Mouse (Mus musculus): ENCODE measurements around the gene Spred2. TPM values are rescaled to one million over a fixed set of nuclear protein-coding genes. Genes with fewer than 3 reads are reported as not detected.

The Spred2 gene
- polyA plus RNA-seq, 1 experiment from 2014 or later: 5.7 TPM

DNA sequence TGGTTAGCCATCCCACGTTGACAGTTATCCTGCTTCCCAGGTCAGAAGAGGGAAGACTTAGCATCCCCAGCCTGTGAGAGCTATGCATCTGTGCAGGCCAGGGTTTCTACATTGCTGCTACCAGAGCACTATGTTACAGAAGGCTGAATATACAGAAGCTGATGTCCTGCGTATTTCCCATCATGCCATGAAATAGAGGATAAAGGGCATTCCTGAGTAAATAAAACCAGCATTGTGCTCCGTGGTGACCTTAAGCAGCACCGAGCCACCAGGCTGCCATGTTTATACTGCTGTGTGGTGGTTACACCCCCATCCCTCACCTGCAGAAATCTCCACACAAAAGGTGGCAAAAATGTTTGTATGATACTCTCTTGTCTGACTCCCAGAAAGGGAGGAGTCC lies 78.7 kb downstream of the Spred2 start:
- Histone ChIP-seq H3K36me3 (ENCODE audit: control insufficient read depth, insufficient read depth) (peaks cover 39% of the 10 kb centered on the region), H3K27ac (ENCODE audit: low read depth, low read length) (no peak overlapping the region), H3K4me1 (replicated peaks; ENCODE audit: control insufficient read depth, insufficient read depth, low read length) (no peaks in the 10 kb centered on the region), H3K9me3 (ENCODE audit: control insufficient read depth) (no peaks in the 10 kb centered on the region), H3K4me2 (replicated peaks; ENCODE audit: low read depth) (no peak overlapping the region), H3K4me3 (ENCODE audit: low read depth, low read length) (no peak overlapping the region), H3K27me3 (replicated peaks; ENCODE audit: control insufficient read depth, insufficient read depth, low read length) (no peaks in the 10 kb centered on the region), H3K9ac (ENCODE audit: low read depth, low read length) (no peak overlapping the region)
- TF ChIP-seq CTCF (IDR thresholded peaks at IDR 0.05; ENCODE audit: low read depth): no peak
- WGBS: 63% methylated on average over 4 of the region's 4 CpGs
- no peak for ATAC-seq

DNA sequence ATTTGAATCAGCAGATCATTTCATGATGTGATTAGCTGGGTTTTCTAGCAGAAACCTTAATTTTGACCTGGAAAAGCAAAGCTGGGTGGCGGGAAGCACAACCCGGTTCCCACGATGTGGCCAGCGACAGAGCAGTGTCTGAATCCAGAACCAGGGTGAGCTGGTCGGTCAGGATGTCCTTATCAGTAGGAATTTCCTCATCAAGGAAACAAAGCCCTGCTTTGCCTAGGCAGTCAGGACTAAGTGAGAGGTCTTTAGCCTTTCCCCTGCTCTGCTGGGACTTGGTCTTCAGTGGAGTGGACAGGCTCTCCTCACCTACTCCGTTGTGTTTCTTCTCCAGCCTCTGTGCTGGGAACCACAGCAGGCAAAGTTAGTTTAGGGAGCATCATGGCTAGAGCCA lies 83.5 kb downstream of the Spred2 start:
- 66% methylated on average over 6 of the region's 6 CpGs for WGBS

DNA sequence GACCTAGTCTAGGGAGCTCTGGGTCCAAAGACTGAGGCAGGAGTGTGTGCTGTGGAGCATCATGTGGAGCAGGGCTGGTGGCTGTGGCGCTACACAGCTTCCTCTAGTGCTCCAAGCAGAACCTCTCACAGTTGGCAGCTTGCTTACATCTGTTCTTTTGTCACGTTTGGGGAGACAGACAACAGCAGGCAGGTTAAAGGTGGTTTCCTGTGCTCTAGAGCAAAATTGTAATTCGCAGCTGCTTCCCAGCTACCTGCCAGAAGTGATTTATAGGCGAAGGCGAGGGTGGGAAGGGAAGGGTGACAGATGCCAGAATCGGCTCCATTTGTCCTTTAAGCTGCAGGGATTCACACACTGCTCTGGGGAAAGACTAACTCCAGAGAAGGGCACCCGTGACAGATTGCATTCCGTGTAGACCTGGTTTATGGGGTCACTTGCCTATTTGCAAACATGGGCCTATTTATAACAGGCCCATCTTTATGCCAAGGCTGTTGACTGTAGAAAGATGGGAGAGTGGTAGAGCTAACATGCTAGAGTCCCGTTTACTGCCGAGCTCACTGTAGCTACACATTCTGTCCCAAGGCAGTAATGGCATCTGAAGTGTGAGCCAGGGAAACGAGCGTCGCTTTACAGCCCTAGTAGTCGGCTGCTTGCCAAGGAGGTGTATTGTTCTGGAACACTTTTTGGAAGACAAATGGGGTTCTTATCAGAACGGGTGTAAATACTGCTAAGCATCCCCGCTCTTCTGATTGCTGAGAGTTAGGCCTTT lies 87.2 kb downstream of the Spred2 start:
- H3K9me3 ChIP-seq (ENCODE audit: control insufficient read depth): no peaks in the 10 kb centered on the region
- H3K4me2 ChIP-seq (replicated peaks; ENCODE audit: low read depth): no peak overlapping the region
- H3K9ac ChIP-seq (ENCODE audit: low read depth, low read length): no peak overlapping the region
- no peaks in the 10 kb centered on the region for H3K27me3 ChIP-seq (replicated peaks; ENCODE audit: control insufficient read depth, insufficient read depth, low read length)
- H3K4me3 ChIP-seq (ENCODE audit: low read depth, low read length): no peak overlapping the region
- no peak overlapping the region for H3K27ac ChIP-seq (ENCODE audit: low read depth, low read length)
- WGBS: 42% methylated on average over 16 of the region's 16 CpGs
- TF ChIP-seq CTCF (IDR thresholded peaks at IDR 0.05; ENCODE audit: low read depth): no peak
- H3K36me3 ChIP-seq (ENCODE audit: control insufficient read depth, insufficient read depth): peaks cover 45% of the 10 kb centered on the region
- no peaks in the 10 kb centered on the region for H3K4me1 ChIP-seq (replicated peaks; ENCODE audit: control insufficient read depth, insufficient read depth, low read length)
- no peak for ATAC-seq

More for the DNA sequence above, 83.5 kb downstream of the Spred2 start:
- Histone ChIP-seq H3K4me3 (ENCODE audit: low read depth, low read length) (no peak overlapping the region), H3K4me1 (replicated peaks; ENCODE audit: control insufficient read depth, insufficient read depth, low read length) (no peaks in the 10 kb centered on the region), H3K4me2 (replicated peaks; ENCODE audit: low read depth) (no peak overlapping the region), H3K9me3 (ENCODE audit: control insufficient read depth) (no peaks in the 10 kb centered on the region), H3K27ac (ENCODE audit: low read depth, low read length) (no peak overlapping the region), H3K36me3 (ENCODE audit: control insufficient read depth, insufficient read depth) (peaks cover 49% of the 10 kb centered on the region), H3K9ac (ENCODE audit: low read depth, low read length) (no peak overlapping the region), H3K27me3 (replicated peaks; ENCODE audit: control insufficient read depth, insufficient read depth, low read length) (no peaks in the 10 kb centered on the region)
- no peak for TF ChIP-seq CTCF (IDR thresholded peaks at IDR 0.05; ENCODE audit: low read depth)
- no peak for ATAC-seq

DNA sequence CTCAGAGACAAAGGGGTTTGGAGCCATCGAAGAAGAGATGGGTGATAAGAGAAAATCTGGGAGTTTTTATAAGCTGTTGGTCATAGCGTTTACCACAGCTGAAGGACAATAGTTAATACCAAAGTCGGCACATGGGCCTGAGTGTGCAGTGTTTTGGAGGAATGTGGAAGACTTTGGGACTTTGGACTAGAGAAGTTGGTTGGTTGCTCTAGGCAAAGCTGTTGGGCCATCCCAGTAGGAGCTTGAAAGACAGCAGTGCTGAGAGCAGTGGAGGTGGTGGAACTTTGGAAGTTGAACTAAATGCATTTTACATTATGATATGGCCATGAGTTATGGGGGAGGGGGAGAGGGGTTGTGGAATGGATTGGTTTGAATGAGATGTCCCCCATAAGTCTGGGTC lies 89.2 kb downstream of the Spred2 start:
- H3K9ac ChIP-seq (ENCODE audit: low read depth, low read length): no peak overlapping the region
- no peak for ATAC-seq
- no peak for TF ChIP-seq CTCF (IDR thresholded peaks at IDR 0.05; ENCODE audit: low read depth)
- H3K4me1 ChIP-seq (replicated peaks; ENCODE audit: control insufficient read depth, insufficient read depth, low read length): no peaks in the 10 kb centered on the region
- H3K4me2 ChIP-seq (replicated peaks; ENCODE audit: low read depth): no peak overlapping the region
- no peak overlapping the region for H3K27ac ChIP-seq (ENCODE audit: low read depth, low read length)
- no peak overlapping the region for H3K4me3 ChIP-seq (ENCODE audit: low read depth, low read length)
- H3K9me3 ChIP-seq (ENCODE audit: control insufficient read depth): no peaks in the 10 kb centered on the region
- WGBS: 94% methylated on average over 3 of the region's 3 CpGs
- no peaks in the 10 kb centered on the region for H3K27me3 ChIP-seq (replicated peaks; ENCODE audit: control insufficient read depth, insufficient read depth, low read length)
- H3K36me3 ChIP-seq (ENCODE audit: control insufficient read depth, insufficient read depth): peaks cover 36% of the 10 kb centered on the region

DNA sequence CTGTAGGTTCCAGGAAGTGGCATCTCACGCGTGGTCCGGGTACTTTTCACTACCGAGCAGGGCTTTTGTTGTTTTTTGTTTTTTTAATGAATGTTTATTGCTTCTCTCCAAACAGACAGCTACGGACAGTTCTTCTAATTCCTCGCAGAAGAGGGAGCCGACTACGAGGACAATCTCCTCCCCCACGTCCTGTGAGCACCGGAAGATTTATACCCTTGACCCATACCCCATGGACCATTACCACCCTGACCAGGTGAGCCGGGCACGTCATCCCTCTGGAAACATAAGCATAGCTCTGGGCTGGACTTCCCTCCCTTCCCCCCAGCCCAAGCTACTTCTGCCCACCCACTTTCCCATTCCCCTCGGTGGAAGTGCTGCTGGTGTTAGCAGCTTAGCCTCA lies 93.8 kb downstream of the Spred2 start:
- Histone ChIP-seq H3K36me3 (ENCODE audit: control insufficient read depth, insufficient read depth) (peaks cover 62% of the 10 kb centered on the region), H3K4me2 (replicated peaks; ENCODE audit: low read depth) (no peak overlapping the region), H3K4me1 (replicated peaks; ENCODE audit: control insufficient read depth, insufficient read depth, low read length) (no peaks in the 10 kb centered on the region), H3K4me3 (ENCODE audit: low read depth, low read length) (no peak overlapping the region), H3K27ac (ENCODE audit: low read depth, low read length) (no peak overlapping the region), H3K9me3 (ENCODE audit: control insufficient read depth) (peaks cover 8% of the 10 kb centered on the region), H3K9ac (ENCODE audit: low read depth, low read length) (no peak overlapping the region), H3K27me3 (replicated peaks; ENCODE audit: control insufficient read depth, insufficient read depth, low read length) (no peaks in the 10 kb centered on the region)
- WGBS: 96% methylated on average over 13 of the region's 13 CpGs
- no peak for TF ChIP-seq CTCF (IDR thresholded peaks at IDR 0.05; ENCODE audit: low read depth)
- no peak for ATAC-seq

DNA sequence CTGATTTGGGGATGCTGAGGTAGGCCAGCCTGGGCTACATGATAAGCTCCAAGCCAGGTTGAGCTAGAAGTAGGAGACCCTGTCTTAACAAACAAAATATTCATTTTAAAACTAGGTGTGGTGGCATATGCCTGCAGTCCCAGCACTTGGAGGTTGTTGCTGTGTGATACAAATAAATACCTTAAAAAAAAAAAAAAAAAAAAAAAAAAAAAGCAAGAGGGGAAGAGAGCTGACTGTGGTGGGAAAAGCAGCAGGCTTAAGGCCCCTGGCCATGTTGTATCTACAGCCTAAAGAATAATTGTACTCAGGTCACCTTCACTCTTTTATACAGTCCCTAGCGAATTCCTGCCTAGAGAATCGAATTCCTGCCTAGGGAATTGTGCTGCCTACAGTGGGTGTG lies 94.7 kb downstream of the Spred2 start:
- H3K4me2 ChIP-seq (replicated peaks; ENCODE audit: low read depth): no peak overlapping the region
- no peaks in the 10 kb centered on the region for H3K27me3 ChIP-seq (replicated peaks; ENCODE audit: control insufficient read depth, insufficient read depth, low read length)
- H3K9me3 ChIP-seq (ENCODE audit: control insufficient read depth): peaks cover 8% of the 10 kb centered on the region
- TF ChIP-seq CTCF (IDR thresholded peaks at IDR 0.05; ENCODE audit: low read depth): no peak
- H3K36me3 ChIP-seq (ENCODE audit: control insufficient read depth, insufficient read depth): peaks cover 70% of the 10 kb centered on the region
- 97% methylated on average over 2 of the region's 2 CpGs for WGBS
- H3K9ac ChIP-seq (ENCODE audit: low read depth, low read length): no peak overlapping the region
- no peaks in the 10 kb centered on the region for H3K4me1 ChIP-seq (replicated peaks; ENCODE audit: control insufficient read depth, insufficient read depth, low read length)
- H3K4me3 ChIP-seq (ENCODE audit: low read depth, low read length): no peak overlapping the region
- no peak overlapping the region for H3K27ac ChIP-seq (ENCODE audit: low read depth, low read length)
- ATAC-seq: no peak
